Mouse (Mus musculus): Measurements from ENCODE around the gene Icam1.

The Icam1 gene

GRCm38 (mm10) chr9:21051578-21051977, 35.8 kb downstream of the Icam1 start:
- no peak for DNase-seq (ENCODE audit: low spot score)

- DNase-seq (ENCODE audit: low spot score) = no peak
These were observed 47.1 kb downstream of the Icam1 start for GRCm38 (mm10) chr9:21062928-21063327.

GRCm38 (mm10) chr9:21067006-21067684, 51.4 kb downstream of the Icam1 start, which contains the start of gene Zglp1:
Gene Zglp1 (minus strand): TSS chr9:21067093.
- DNase-seq (ENCODE audit: low spot score) = no peak

- DNase-seq (ENCODE audit: low spot score) = peak; percentile 13
These were observed 56.9 kb downstream of the Icam1 start for GRCm38 (mm10) chr9:21072641-21073040.

GRCm38 (mm10) chr9:21073044-21073840, 57.5 kb downstream of the Icam1 start, which contains the start of the genes Gm49373 and Fdx1l:
Gene Gm49373 (minus strand): TSS chr9:21073096.
Gene Fdx1l (minus strand): TSS chr9:21073614.
- peak; percentile 92 for DNase-seq (ENCODE audit: low spot score)

GRCm38 (mm10) chr9:21074173-21074572, 58.4 kb downstream of the Icam1 start:
- no peak for DNase-seq (ENCODE audit: low spot score)

GRCm38 (mm10) chr9:21075625-21076024, 59.8 kb downstream of the Icam1 start:
- DNase-seq (ENCODE audit: low spot score) = no peak

All from adipocyte (in vitro differentiated cells).